Mouse (Mus musculus): Measurements from ENCODE around the gene Etv5. TPM values are rescaled to one million over a fixed set of nuclear protein-coding genes. Genes with fewer than 3 reads are reported as not detected.

The Etv5 gene
- polyA plus RNA-seq, 1 experiment from 2014 or later, result 30.6 TPM

GRCm38 (mm10) chr16:22438441-22439373 is 812 bp downstream of the Etv5 start:
- peak; percentile 45 for ATAC-seq (replicated peaks; ENCODE audit: insufficient number of reproducible peaks, low FRiP score, low TSS enrichment, low read depth)
- Histone ChIP-seq H3K36me3 (replicated peaks; ENCODE audit: control insufficient read depth, insufficient read depth, low read depth, low read length) (no peaks in the 10 kb centered on the region), H3K4me2 (ENCODE audit: low read depth, low read length) (peak overlapping the region; percentile 92), H3K4me3 (ENCODE audit: low read depth, low read length) (peak overlapping the region; percentile 81), H3K9ac (replicated peaks; ENCODE audit: low read length) (peak overlapping the region; percentile 72), H3K9me3 (replicated peaks; ENCODE audit: control insufficient read depth, low read length) (no peaks in the 10 kb centered on the region), H3K27me3 (ENCODE audit: control insufficient read depth, insufficient read depth, low read length) (no peaks in the 10 kb centered on the region), H3K4me1 (ENCODE audit: control insufficient read depth, insufficient read depth, low read length) (no peaks in the 10 kb centered on the region; the same call in 1 of the 2 replicates), H3K27ac (replicated peaks; ENCODE audit: low read depth, low read length) (peak overlapping the region; percentile 65)
- WGBS, result under 1% methylated on average over 58 of the region's 59 CpGs
- peak; percentile 95 for DNase-seq (ENCODE audit: low spot score)

- WGBS, result 27% methylated on average over 6 of the region's 6 CpGs
- no peaks in the 10 kb centered on the region for H3K27me3 ChIP-seq (ENCODE audit: control insufficient read depth, insufficient read depth, low read length)
- H3K9ac ChIP-seq (replicated peaks; ENCODE audit: low read length), result no peak overlapping the region
- H3K36me3 ChIP-seq (replicated peaks; ENCODE audit: control insufficient read depth, insufficient read depth, low read depth, low read length), result no peaks in the 10 kb centered on the region
- no peaks in the 10 kb centered on the region for H3K9me3 ChIP-seq (replicated peaks; ENCODE audit: control insufficient read depth, low read length)
- no peak for ATAC-seq (replicated peaks; ENCODE audit: insufficient number of reproducible peaks, low FRiP score, low TSS enrichment, low read depth)
- H3K27ac ChIP-seq (replicated peaks; ENCODE audit: low read depth, low read length), result no peak overlapping the region
- DNase-seq (ENCODE audit: low spot score), result no peak
- H3K4me3 ChIP-seq (ENCODE audit: low read depth, low read length), result no peak overlapping the region
- no peaks in the 10 kb centered on the region; the same call in 1 of the 2 replicates for H3K4me1 ChIP-seq (ENCODE audit: control insufficient read depth, insufficient read depth, low read length)
- H3K4me2 ChIP-seq (ENCODE audit: low read depth, low read length), result no peak overlapping the region
Observed at GRCm38 (mm10) chr16:22436106-22436505, 3.4 kb downstream of the Etv5 start.

GRCm38 (mm10) chr16:22434530-22434929 is 5.0 kb downstream of the Etv5 start:
- no peaks in the 10 kb centered on the region for H3K9me3 ChIP-seq (replicated peaks; ENCODE audit: control insufficient read depth, low read length)
- no peak overlapping the region for H3K9ac ChIP-seq (replicated peaks; ENCODE audit: low read length)
- ATAC-seq (replicated peaks; ENCODE audit: insufficient number of reproducible peaks, low FRiP score, low TSS enrichment, low read depth) (no peak), DNase-seq (ENCODE audit: low spot score) (no peak)
- H3K27me3 ChIP-seq (ENCODE audit: control insufficient read depth, insufficient read depth, low read length), result no peaks in the 10 kb centered on the region
- 58% methylated on average over 5 of the region's 5 CpGs for WGBS
- no peak overlapping the region for H3K27ac ChIP-seq (replicated peaks; ENCODE audit: low read depth, low read length)
- no peak overlapping the region; the same call in 1 of the 2 replicates for H3K4me2 ChIP-seq (ENCODE audit: low read depth, low read length)
- 0 out of 2 replicates have a peak, but pooled peaks cover 4% of the 10 kb centered on the region for H3K4me1 ChIP-seq (ENCODE audit: control insufficient read depth, insufficient read depth, low read length)
- no peaks in the 10 kb centered on the region for H3K36me3 ChIP-seq (replicated peaks; ENCODE audit: control insufficient read depth, insufficient read depth, low read depth, low read length)
- no peak overlapping the region for H3K4me3 ChIP-seq (ENCODE audit: low read depth, low read length)

- Histone ChIP-seq H3K4me2 (ENCODE audit: low read depth, low read length) (no peak overlapping the region), H3K4me3 (ENCODE audit: low read depth, low read length) (no peak overlapping the region), H3K27ac (replicated peaks; ENCODE audit: low read depth, low read length) (no peak overlapping the region), H3K27me3 (ENCODE audit: control insufficient read depth, insufficient read depth, low read length) (no peaks in the 10 kb centered on the region), H3K9ac (replicated peaks; ENCODE audit: low read length) (no peak overlapping the region), H3K36me3 (replicated peaks; ENCODE audit: control insufficient read depth, insufficient read depth, low read depth, low read length) (no peaks in the 10 kb centered on the region), H3K4me1 (ENCODE audit: control insufficient read depth, insufficient read depth, low read length) (peaks cover 6% of the 10 kb centered on the region; the same call in 1 of the 2 replicates), H3K9me3 (replicated peaks; ENCODE audit: control insufficient read depth, low read length) (no peaks in the 10 kb centered on the region)
- ATAC-seq (replicated peaks; ENCODE audit: insufficient number of reproducible peaks, low FRiP score, low TSS enrichment, low read depth) (no peak), DNase-seq (ENCODE audit: low spot score) (no peak)
- WGBS, result 18% methylated on average over 12 of the region's 12 CpGs
Observed at GRCm38 (mm10) chr16:22433944-22434343, 5.6 kb downstream of the Etv5 start.

GRCm38 (mm10) chr16:22431773-22432172 is 7.7 kb downstream of the Etv5 start:
- no peak overlapping the region for H3K27ac ChIP-seq (replicated peaks; ENCODE audit: low read depth, low read length)
- no peak for DNase-seq (ENCODE audit: low spot score)
- H3K9me3 ChIP-seq (replicated peaks; ENCODE audit: control insufficient read depth, low read length), result no peaks in the 10 kb centered on the region
- no peak for ATAC-seq (replicated peaks; ENCODE audit: insufficient number of reproducible peaks, low FRiP score, low TSS enrichment, low read depth)
- no peak overlapping the region for H3K4me2 ChIP-seq (ENCODE audit: low read depth, low read length)
- WGBS, result 85% methylated on average over 12 of the region's 12 CpGs
- no peaks in the 10 kb centered on the region for H3K36me3 ChIP-seq (replicated peaks; ENCODE audit: control insufficient read depth, insufficient read depth, low read depth, low read length)
- H3K9ac ChIP-seq (replicated peaks; ENCODE audit: low read length), result no peak overlapping the region
- H3K27me3 ChIP-seq (ENCODE audit: control insufficient read depth, insufficient read depth, low read length), result no peaks in the 10 kb centered on the region
- no peak overlapping the region for H3K4me3 ChIP-seq (ENCODE audit: low read depth, low read length)
- peaks cover 8% of the 10 kb centered on the region; the same call in 1 of the 2 replicates for H3K4me1 ChIP-seq (ENCODE audit: control insufficient read depth, insufficient read depth, low read length)

- Histone ChIP-seq H3K27me3 (ENCODE audit: control insufficient read depth, insufficient read depth, low read length) (no peaks in the 10 kb centered on the region), H3K9ac (replicated peaks; ENCODE audit: low read length) (no peak overlapping the region), H3K4me3 (ENCODE audit: low read depth, low read length) (no peak overlapping the region), H3K27ac (replicated peaks; ENCODE audit: low read depth, low read length) (no peak overlapping the region), H3K9me3 (replicated peaks; ENCODE audit: control insufficient read depth, low read length) (no peaks in the 10 kb centered on the region), H3K4me2 (ENCODE audit: low read depth, low read length) (no peak overlapping the region), H3K36me3 (replicated peaks; ENCODE audit: control insufficient read depth, insufficient read depth, low read depth, low read length) (no peaks in the 10 kb centered on the region), H3K4me1 (ENCODE audit: control insufficient read depth, insufficient read depth, low read length) (peaks cover 8% of the 10 kb centered on the region; the same call in 1 of the 2 replicates)
- ATAC-seq (replicated peaks; ENCODE audit: insufficient number of reproducible peaks, low FRiP score, low TSS enrichment, low read depth), result no peak
- DNase-seq (ENCODE audit: low spot score), result no peak
- WGBS, result 64% methylated on average over 2 of the region's 2 CpGs
Observed at GRCm38 (mm10) chr16:22431335-22431734, 8.2 kb downstream of the Etv5 start.

GRCm38 (mm10) chr16:22430211-22430951 is 9.1 kb downstream of the Etv5 start:
- H3K4me1 ChIP-seq (ENCODE audit: control insufficient read depth, insufficient read depth, low read length), result peaks cover 8% of the 10 kb centered on the region; the same call in 1 of the 2 replicates
- H3K4me2 ChIP-seq (ENCODE audit: low read depth, low read length), result no peak overlapping the region
- no peak overlapping the region for H3K27ac ChIP-seq (replicated peaks; ENCODE audit: low read depth, low read length)
- WGBS, result 68% methylated on average over 16 of the region's 16 CpGs
- ATAC-seq (replicated peaks; ENCODE audit: insufficient number of reproducible peaks, low FRiP score, low TSS enrichment, low read depth) (no peak), DNase-seq (ENCODE audit: low spot score) (no peak)
- H3K27me3 ChIP-seq (ENCODE audit: control insufficient read depth, insufficient read depth, low read length), result no peaks in the 10 kb centered on the region
- H3K9me3 ChIP-seq (replicated peaks; ENCODE audit: control insufficient read depth, low read length), result no peaks in the 10 kb centered on the region
- no peak overlapping the region for H3K9ac ChIP-seq (replicated peaks; ENCODE audit: low read length)
- no peak overlapping the region for H3K4me3 ChIP-seq (ENCODE audit: low read depth, low read length)
- H3K36me3 ChIP-seq (replicated peaks; ENCODE audit: control insufficient read depth, insufficient read depth, low read depth, low read length), result no peaks in the 10 kb centered on the region

Measured in embryonic facial prominence, embryonic 11.5 days (tissue).